Mouse (Mus musculus) spleen, adult 2 months (tissue): ENCODE data around the gene Ece1.
"Not testable (repeated sequence)": the region's sequence is repeated elsewhere in the genome, so short reads cannot be mapped to it uniquely, and the experiment has no call there.

ENCODE experiments used
- CTCF ChIP-seq: fragments of 200-500 bp; IDR thresholded peaks from 2 replicates; pipeline ENCODE4 v1.5.1; 2011; ENCODE audit warnings: mild to moderate bottlenecking, inconsistent platforms; ENCODE audit not compliant: insufficient read depth, insufficient read length, insufficient replicate concordance; ENCODE audit errors: extremely low read depth
- POLR2A ChIP-seq: fragments of 200-500 bp; IDR thresholded peaks from 2 replicates; pipeline ENCODE4 v1.6.1; 2011; ENCODE audit warnings: low read depth, low read length, inconsistent platforms

- not testable (repeated sequence) for TF ChIP-seq CTCF, POLR2A
Observed at GRCm38 (mm10) chr4:137974856-137975432, 112.9 kb downstream of the Ece1 start.
